ENCODE assay signal across 8 mouse cellular contexts in the genomic region with DNA sequence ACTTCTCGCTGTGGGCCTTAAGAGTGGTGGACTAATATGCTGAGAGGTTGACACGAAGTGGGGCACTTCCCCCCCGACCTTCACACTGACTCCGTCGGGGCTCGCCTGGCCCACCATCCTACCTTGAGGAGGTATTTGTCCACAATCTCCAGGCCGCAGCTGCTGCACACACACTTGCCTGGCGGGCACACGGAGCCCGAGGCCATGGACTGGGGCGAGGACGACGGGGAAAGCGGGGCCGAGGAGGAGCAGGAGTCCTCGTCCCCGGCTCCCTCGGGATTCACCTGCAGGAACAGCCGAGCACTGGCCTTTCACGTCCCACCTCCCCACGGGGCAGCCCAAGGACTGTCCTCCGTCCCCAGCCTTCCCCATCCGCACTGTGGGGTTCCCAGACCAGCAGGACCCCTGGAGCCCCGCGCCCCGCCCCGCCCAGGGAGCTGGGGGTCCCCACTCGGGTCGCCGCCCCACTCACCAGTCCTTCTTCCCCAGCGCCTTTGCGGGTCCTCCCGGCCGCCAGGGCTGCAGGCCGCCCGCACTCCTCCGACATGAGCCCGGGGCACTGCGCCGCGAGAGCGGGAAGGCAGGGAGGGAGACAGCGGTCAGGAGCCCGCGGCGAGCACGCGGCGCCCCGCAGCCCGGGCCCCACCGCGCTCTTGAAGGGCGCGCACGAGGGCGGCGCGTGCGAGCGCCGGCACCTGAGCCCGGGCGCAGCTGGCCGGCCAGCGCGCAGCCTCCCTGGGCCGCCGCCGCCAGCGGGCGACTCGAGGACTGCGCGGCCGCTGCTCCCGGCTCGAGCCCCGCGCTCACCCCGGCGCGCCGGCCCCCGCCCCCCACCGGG. TPM values are rescaled to one million over a fixed set of nuclear protein-coding genes. Genes with fewer than 3 reads are reported as not detected.
DNase-seq lines count a peak whose midpoint lies in the region; ATAC-seq and TF ChIP-seq lines count a peak whose summit lies in the region.
"Had no signal": no experiment of that assay in that cellular context is flagged by ENCODE, and none has a peak within 500 bp of the region (broad histone marks: within the 10 kb centered on the region; RNA-seq: fewer than 3 reads in every experiment).

No protein-coding gene starts in this region.

- no peak overlapping the region for H3K9ac ChIP-seq in heart, embryonic 15.5 days
- peak overlapping the region; percentile 40 for H3K9ac ChIP-seq in limb, embryonic 14.5 days (ENCODE audit: low read depth, low read length, severe bottlenecking)
- H3K9ac ChIP-seq in stomach, embryonic 16.5 days (ENCODE audit: low read length) = peak overlapping the region; percentile 21; the same call in 1 of the 2 replicates

- peak overlapping the region; percentile 82 for H3K4me2 ChIP-seq in heart, embryonic 15.5 days
- peak overlapping the region; percentile 72 for H3K4me2 ChIP-seq in limb, embryonic 14.5 days (replicated peaks; ENCODE audit: low read depth, low read length, severe bottlenecking)
- H3K4me2 ChIP-seq in stomach, embryonic 16.5 days (ENCODE audit: low read depth, low read length) = peak overlapping the region; percentile 57

- under 1% methylated on average over 79 of the region's 86 CpGs for WGBS in heart, embryonic 15.5 days
- under 1% methylated on average over 49 of the region's 86 CpGs for WGBS in limb, embryonic 14.5 days
- under 1% methylated on average over 85 of the region's 86 CpGs for WGBS in stomach, embryonic 16.5 days

- H3K27ac ChIP-seq in heart, embryonic 15.5 days = no peak overlapping the region
- H3K27ac ChIP-seq in limb, embryonic 14.5 days (replicated peaks; ENCODE audit: low read depth, low read length) = no peak overlapping the region
- H3K27ac ChIP-seq in stomach, embryonic 16.5 days (ENCODE audit: low read length) = no peak overlapping the region
- H3K27ac ChIP-seq: macrophage had no signal

- peak; percentile 65 for ATAC-seq in heart, embryonic 15.5 days (replicated peaks; ENCODE audit: insufficient number of reproducible peaks, insufficient read depth, low FRiP score, low read depth)
- peak; percentile 63 for ATAC-seq in limb, embryonic 14.5 days (ENCODE audit: low FRiP score, low read depth)
- ATAC-seq in stomach, embryonic 16.5 days (ENCODE audit: insufficient read depth, low FRiP score) = peak; percentile 61; the same call in 1 of the 2 replicates

- H3K4me3 ChIP-seq in heart, embryonic 15.5 days = peak overlapping the region; percentile 48
- peak overlapping the region; percentile 41 for H3K4me3 ChIP-seq in limb, embryonic 14.5 days (replicated peaks; ENCODE audit: low read length)
- H3K4me3 ChIP-seq in stomach, embryonic 16.5 days (replicated peaks; ENCODE audit: low read length) = peak overlapping the region; percentile 39

- peaks cover 32% of the 10 kb centered on the region for H3K4me1 ChIP-seq in heart, embryonic 15.5 days (replicated peaks)
- H3K4me1 ChIP-seq in limb, embryonic 14.5 days (ENCODE audit: control insufficient read depth, insufficient read depth, low read length) = peaks cover 19% of the 10 kb centered on the region
- H3K4me1 ChIP-seq in stomach, embryonic 16.5 days (ENCODE audit: control insufficient read depth, insufficient read depth, low read length) = peaks cover 20% of the 10 kb centered on the region

- DNase-seq in ES-CJ7 (ENCODE audit: low read depth, low spot score) = peak; percentile 45
- peak; percentile 14 for DNase-seq in Muller cell, postnatal 12 days (ENCODE audit: inconsistent ontology term)
- DNase-seq in limb, embryonic 14.5 days (ENCODE audit: low spot score) = no peak
- no peak for DNase-seq in layer of hippocampus, adult 9-11 months
- DNase-seq in urinary bladder, postnatal 10 days (ENCODE audit: low spot score) = no peak

- peaks cover 92% of the 10 kb centered on the region for H3K27me3 ChIP-seq in heart, embryonic 15.5 days
- H3K27me3 ChIP-seq in limb, embryonic 14.5 days (ENCODE audit: control insufficient read depth, insufficient read depth, low read length) = peaks cover 86% of the 10 kb centered on the region
- H3K27me3 ChIP-seq in stomach, embryonic 16.5 days (ENCODE audit: control insufficient read depth, insufficient read depth, low read length) = peaks cover 76% of the 10 kb centered on the region

- H3K9me3 ChIP-seq in heart, embryonic 15.5 days (replicated peaks) = no peaks in the 10 kb centered on the region
- H3K9me3 ChIP-seq in limb, embryonic 14.5 days (ENCODE audit: control insufficient read depth, low read length) = no peaks in the 10 kb centered on the region
- H3K9me3 ChIP-seq in stomach, embryonic 16.5 days (replicated peaks; ENCODE audit: control insufficient read depth, low read length) = no peaks in the 10 kb centered on the region

- TF ChIP-seq POLR2A in limb, embryonic 14.5 days (IDR thresholded peaks at IDR 0.05; ENCODE audit: borderline replicate concordance, extremely low read depth, insufficient read depth, insufficient read length) = no peak

- H3K36me3 ChIP-seq in heart, embryonic 15.5 days = no peaks in the 10 kb centered on the region
- no peaks in the 10 kb centered on the region for H3K36me3 ChIP-seq in limb, embryonic 14.5 days (ENCODE audit: control insufficient read depth, insufficient read depth, low read length)
- no peaks in the 10 kb centered on the region for H3K36me3 ChIP-seq in stomach, embryonic 16.5 days (ENCODE audit: control insufficient read depth, insufficient read depth, low read length)

RNA-seq across cellular contexts. Expression of a gene that starts 2.4 kb away (rescaled TPM):
- polyA plus RNA-seq in heart, embryonic 15.5 days (2015; fragmentation: Nextera tagmentation; extraction: Ambion mirVana) = 0.44 and 0.64 TPM in 2 replicates
- polyA plus RNA-seq in limb, embryonic 14.5 days (2012; rRNA removed) = 2.9 and 3.0 TPM in 2 replicates
- polyA plus RNA-seq in limb, embryonic 14.5 days (2014; fragmentation: Nextera tagmentation; extraction: Ambion mirVana) = 2.2 and 2.5 TPM in 2 replicates
- polyA plus RNA-seq in stomach, embryonic 16.5 days (2015; fragmentation: Nextera tagmentation; extraction: Ambion mirVana) = 0.12 TPM in 1 of 2 replicates, not detected in the other
- polyA plus RNA-seq: macrophage had no signal

Comparison
In these comparisons a context has a peak if more than half of its experiments do, and no peak if none do; other contexts are left out.
1. DNase-seq: peak in ES-CJ7 (single experiment) and Muller cell, postnatal 12 days (single experiment); none in limb, embryonic 14.5 days (single experiment), layer of hippocampus, adult 9-11 months (single experiment) and urinary bladder, postnatal 10 days (single experiment).
2. Peak in every context shown above with its lines, with median percentiles within 50 percentile points of each other: ATAC-seq, H3K4me2 ChIP-seq and H3K4me3 ChIP-seq.